Mouse (Mus musculus): ENCODE data around the gene Klhdc8a.
"Not testable (repeated sequence)": the region's sequence is repeated elsewhere in the genome, so short reads cannot be mapped to it uniquely, and the experiment has no call there.

The Klhdc8a gene

GRCm38 (mm10) chr1:132346951-132347350, 48.5 kb downstream of the Klhdc8a start:
- no peak for DNase-seq

DNA sequence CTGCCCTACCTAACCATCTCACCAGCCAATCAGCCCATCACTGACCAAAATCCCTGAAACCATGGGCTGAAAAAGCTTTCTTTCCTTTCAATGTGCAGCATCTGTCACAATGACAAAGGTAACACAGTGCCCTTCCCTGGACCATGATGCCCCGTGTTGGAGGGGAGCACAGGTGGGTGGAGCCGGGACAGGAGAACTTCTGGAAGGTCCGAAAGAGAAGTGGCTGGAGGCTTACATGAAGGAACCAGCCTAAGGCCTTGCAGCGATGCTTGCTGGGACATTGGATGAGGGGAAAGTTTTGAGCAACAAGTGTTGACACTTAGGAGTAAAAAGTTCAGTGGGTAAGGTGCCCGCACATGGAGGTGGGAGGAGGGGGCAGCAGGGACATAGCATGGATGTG, 50.0 kb downstream of the Klhdc8a start:
- no peak for DNase-seq

DNA sequence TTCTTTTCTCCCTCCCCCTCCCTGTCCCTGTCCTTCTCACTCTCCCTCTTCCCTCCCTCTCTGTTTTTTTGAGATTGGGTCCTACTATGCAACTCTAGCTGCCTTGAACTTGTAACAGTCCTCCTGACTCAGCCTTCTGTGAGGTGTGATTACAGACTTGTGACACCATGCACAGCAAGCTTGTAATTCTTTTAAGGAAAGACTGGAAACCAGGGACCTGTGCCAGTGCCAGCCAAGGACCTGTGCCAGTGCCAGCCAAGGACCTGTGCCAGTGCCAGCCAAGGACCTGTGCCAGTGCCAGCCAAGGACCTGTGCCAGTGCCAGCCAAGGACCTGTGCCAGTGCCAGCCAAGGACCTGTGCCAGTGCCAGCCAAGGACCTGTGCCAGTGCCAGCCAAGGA, 50.6 kb downstream of the Klhdc8a start:
- not testable (repeated sequence) for DNase-seq

DNA sequence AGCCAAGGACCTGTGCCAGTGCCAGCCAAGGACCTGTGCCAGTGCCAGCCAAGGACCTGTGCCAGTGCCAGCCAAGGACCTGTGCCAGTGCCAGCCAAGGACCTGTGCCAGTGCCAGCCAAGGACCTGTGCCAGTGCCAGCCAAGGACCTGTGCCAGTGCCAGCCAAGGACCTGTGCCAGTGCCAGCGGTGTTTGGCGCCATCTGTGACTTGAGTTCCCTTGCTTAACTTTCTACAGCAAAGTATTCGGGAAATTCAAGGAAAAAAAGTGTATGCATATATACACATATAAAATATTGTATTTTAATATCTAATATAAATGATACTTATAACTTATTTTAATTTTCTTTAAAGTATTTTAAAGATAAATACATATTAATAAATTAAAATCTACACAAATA, 51.2 kb downstream of the Klhdc8a start:
- DNase-seq, result not testable (repeated sequence)

DNA sequence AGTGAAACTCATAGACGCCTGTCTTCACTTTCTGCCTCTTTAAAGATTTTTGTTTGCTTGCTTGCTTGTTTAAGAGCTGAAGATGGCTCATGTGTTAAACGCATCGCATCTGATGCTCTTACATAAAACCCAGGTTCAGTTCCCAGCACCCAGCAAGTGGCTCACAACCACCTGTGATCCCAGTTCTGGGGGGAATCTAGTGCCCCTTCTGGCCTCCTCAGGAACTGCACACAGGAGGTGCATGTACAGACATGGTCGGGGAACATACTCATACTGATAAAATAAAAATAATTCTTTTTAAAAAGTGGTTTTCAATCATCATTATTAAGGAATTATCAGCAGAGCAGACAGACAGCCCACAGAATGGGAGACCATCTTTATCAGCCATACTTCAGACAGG, 52.6 kb downstream of the Klhdc8a start:
- DNase-seq, result no peak

- DNase-seq, result no peak
Observed at GRCm38 (mm10) chr1:132353389-132353788, 55.0 kb downstream of the Klhdc8a start.

DNA sequence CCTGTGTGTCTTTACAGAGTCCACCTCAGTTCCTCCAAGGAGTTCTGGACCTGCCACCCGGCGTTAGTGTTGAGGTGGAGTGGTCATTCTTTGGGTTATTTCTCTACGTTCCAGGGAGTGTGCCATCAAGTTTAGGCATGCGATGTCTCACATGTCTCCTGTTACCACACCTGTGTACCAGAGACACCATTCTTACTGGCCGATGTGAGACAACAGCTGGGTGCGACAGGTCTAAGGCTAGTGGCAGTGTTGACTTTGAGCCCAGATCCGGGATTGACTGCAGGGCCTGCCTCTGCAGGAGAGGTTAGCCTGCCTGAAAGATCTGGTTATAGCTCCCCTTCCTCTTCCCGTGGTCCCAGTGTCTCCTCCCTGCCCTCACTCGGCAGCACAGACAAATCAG, 55.8 kb downstream of the Klhdc8a start:
- no peak for DNase-seq

GRCm38 (mm10) chr1:132355162-132355601, 56.8 kb downstream of the Klhdc8a start:
- DNase-seq, result no peak

GRCm38 (mm10) chr1:132355841-132356242, 57.4 kb downstream of the Klhdc8a start:
- DNase-seq, result peak; percentile 93

GRCm38 (mm10) chr1:132356841-132357240, 58.4 kb downstream of the Klhdc8a start:
- peak; percentile 33 for DNase-seq

Measured in retina, postnatal 1 day (tissue).